Mouse (Mus musculus) T-helper 1 cell (primary cell): ENCODE measurements around the gene Nceh1.

Source experiments
- in situ Hi-C: fragments of 300-600 bp; cut with MboI, MseI; formaldehyde crosslinking; loops from one replicate; pipeline ENCODE4 v1.15.1; 2025; ENCODE audit warnings: high pct_unique_total_duplicates

The Nceh1 gene

GRCm38 (mm10) chr3:27320613-27321495, 138.1 kb downstream of the Nceh1 start:
- in situ Hi-C loops: no loop called here

GRCm38 (mm10) chr3:27322591-27322990, 139.8 kb downstream of the Nceh1 start:
- in situ Hi-C loops: no loop called here

GRCm38 (mm10) chr3:27323551-27323950, 140.8 kb downstream of the Nceh1 start:
- in situ Hi-C loops: no loop called here

- in situ Hi-C loops: loop anchor here (5.0 kb wide), 1 partner anchor 39 kb away; no protein-coding TSS in a partner anchor
These were observed 143.9 kb downstream of the Nceh1 start for GRCm38 (mm10) chr3:27326633-27327191.

GRCm38 (mm10) chr3:27330706-27331105, 147.9 kb downstream of the Nceh1 start:
- in situ Hi-C loops: no loop called here
